Mouse (Mus musculus) cortical plate, adult 2 months (tissue): ENCODE results near the gene Clic4.

Source experiments
- CTCF ChIP-seq: fragments of 200-500 bp; IDR thresholded peaks from 2 replicates; pipeline ENCODE4 v1.5.1; 2011; ENCODE audit warnings: mild to moderate bottlenecking, control low read depth, low read length; ENCODE audit not compliant: insufficient read depth; ENCODE audit errors: extremely low read depth
- POLR2A ChIP-seq: fragments of 200-500 bp; IDR thresholded peaks from 2 replicates; pipeline ENCODE4 v1.6.1; 2011; ENCODE audit warnings: mild to moderate bottlenecking, low read length, control low read depth; ENCODE audit not compliant: insufficient read depth; ENCODE audit errors: extremely low read depth

- TF ChIP-seq CTCF = no peak
- no peak for TF ChIP-seq POLR2A
Measured at GRCm38 (mm10) chr4:135241669-135242068, 30.9 kb downstream of the Clic4 start.
